Mouse (Mus musculus) layer of hippocampus, postnatal 25 days (tissue): ENCODE measurements around the gene Mrpl2. TPM values are rescaled to one million over a fixed set of nuclear protein-coding genes. Genes with fewer than 3 reads are reported as not detected.

ENCODE experiments used
- DNase-seq, 2 experiments: peaks; one replicate each; pipeline ENCODE4 v3.0.0; 2022; ENCODE audit warnings: mixed read lengths in 2 of 2, low spot score in 1 of 2; ENCODE audit errors: extremely low spot score in 1 of 2
- total RNA-seq, 2 experiments: library from RNA; stranded (reverse); gene quantifications; 2 replicates each; pipeline ENCODE4 v1.2.3; 2021

Mrpl2 gene
- total RNA-seq, 2 experiments from 2014 or later: 51.5 to 57.4 TPM

- DNase-seq: no peak
These were observed 22.0 kb upstream of the Mrpl2 start for GRCm38 (mm10) chr17:46623819-46624557.

GRCm38 (mm10) chr17:46624598-46624997, 21.4 kb upstream of the Mrpl2 start:
- no peak for DNase-seq

- no peak for DNase-seq
These were observed 18.6 kb upstream of the Mrpl2 start for GRCm38 (mm10) chr17:46627409-46627808.

- no peak for DNase-seq
These were observed 17.6 kb upstream of the Mrpl2 start for GRCm38 (mm10) chr17:46628471-46628790.

- peak; percentile 61 to 67 for DNase-seq
These were observed 17.0 kb upstream of the Mrpl2 start, which contains the start of gene Ptk7 for GRCm38 (mm10) chr17:46628791-46629684. Gene Ptk7, minus strand, starts transcription at chr17:46629504.

- no peak for DNase-seq
These were observed 16.2 kb upstream of the Mrpl2 start for GRCm38 (mm10) chr17:46629685-46630441.

GRCm38 (mm10) chr17:46636831-46637523, 9.1 kb upstream of the Mrpl2 start:
- DNase-seq: peak; percentile 54 to 64

GRCm38 (mm10) chr17:46639929-46640328, 6.1 kb upstream of the Mrpl2 start:
- DNase-seq: no peak

- DNase-seq: no peak
These were observed 4.0 kb upstream of the Mrpl2 start for GRCm38 (mm10) chr17:46642060-46642459.

GRCm38 (mm10) chr17:46644152-46644805, 1.8 kb upstream of the Mrpl2 start:
- DNase-seq: no peak

- no peak for DNase-seq
These were observed 1.0 kb upstream of the Mrpl2 start for GRCm38 (mm10) chr17:46644916-46645475.

GRCm38 (mm10) chr17:46646322-46646662, 263 bp downstream of the Mrpl2 start:
- DNase-seq: no peak

GRCm38 (mm10) chr17:46647279-46647678, 1.2 kb downstream of the Mrpl2 start:
- DNase-seq: no peak

GRCm38 (mm10) chr17:46648436-46648835, 2.4 kb downstream of the Mrpl2 start:
- no peak for DNase-seq

- no peak for DNase-seq
These were observed 3.8 kb downstream of the Mrpl2 start for GRCm38 (mm10) chr17:46649811-46650210.

GRCm38 (mm10) chr17:46650232-46651031, 4.4 kb downstream of the Mrpl2 start, which contains the start of gene Cul7:
Gene Cul7, plus strand, starts transcription at chr17:46650337.
- peak; percentile 79 to 81 for DNase-seq

GRCm38 (mm10) chr17:46651292-46651691, 5.3 kb downstream of the Mrpl2 start:
- no peak for DNase-seq

- no peak for DNase-seq
These were observed 5.9 kb downstream of the Mrpl2 start for GRCm38 (mm10) chr17:46651755-46652547.
